Mouse (Mus musculus) midbrain, embryonic 12.5 days (tissue): ENCODE data around the gene Gm11634. TPM values are rescaled to one million over a fixed set of nuclear protein-coding genes. Genes with fewer than 3 reads are reported as not detected.
A peak's percentile ranks its signal among the peaks of the same experiment; 100 is the strongest.
"Not testable (repeated sequence)": the region's sequence is repeated elsewhere in the genome, so short reads cannot be mapped to it uniquely, and the experiment has no call there.

ENCODE experiments used
- ATAC-seq: fragments of 200-750 bp; cut with Nextera tagmentation; 2 replicates; pipeline ENCODE4 v1.8.0; 2017; ENCODE audit warnings: low read depth, moderate TSS enrichment, moderate library complexity; ENCODE audit not compliant: low FRiP score
- H3K27ac ChIP-seq: fragments of 300-500 bp; sonication (generic); replicated peaks from 2 replicates; pipeline ENCODE4 v1.5.1; 2016; ENCODE audit warnings: mild to moderate bottlenecking
- H3K27me3 ChIP-seq: fragments of 300-500 bp; sonication (generic); 2 replicates; pipeline ENCODE4 v1.6.1; 2016; ENCODE audit warnings: mild to moderate bottlenecking
- H3K36me3 ChIP-seq: fragments of 300-500 bp; sonication (generic); 2 replicates; pipeline ENCODE4 v1.6.1; 2016
- H3K4me1 ChIP-seq: fragments of 300-500 bp; sonication (generic); 2 replicates; pipeline ENCODE4 v1.6.1; 2016
- H3K4me2 ChIP-seq: fragments of 300-500 bp; sonication (generic); replicated peaks from 2 replicates; pipeline ENCODE4 v1.6.1; 2016; ENCODE audit warnings: mild to moderate bottlenecking, moderate library complexity
- H3K4me3 ChIP-seq: fragments of 300-500 bp; sonication (generic); 2 replicates; pipeline ENCODE4 v1.5.1; 2016; ENCODE audit warnings: mild to moderate bottlenecking
- H3K9ac ChIP-seq: fragments of 300-500 bp; sonication (generic); replicated peaks from 2 replicates; pipeline ENCODE4 v1.6.1; 2016; ENCODE audit warnings: mild to moderate bottlenecking, moderate library complexity
- H3K9me3 ChIP-seq: fragments of 300-500 bp; sonication (generic); 2 replicates; pipeline ENCODE4 v1.6.1; 2016; ENCODE audit warnings: mild to moderate bottlenecking
- WGBS: fragments of 180-500 bp; shearing (Covaris S2); methylation state at CpG from one replicate; pipeline ENCODE4 v1.1.7; 2016; 5-methylcytosine and 5-hydroxymethylcytosine counted together
- polyA plus RNA-seq: library from polyadenylated mRNA; unstranded; fragments of >200 nt; fragmentation: Nextera tagmentation; extraction: Ambion mirVana; gene quantifications from 2 replicates; pipeline ENCODE4 v1.2.1, GENCODE M21; 2016

Gm11634 gene
- polyA plus RNA-seq, 1 experiment from 2014 or later, result not detected

GRCm38 (mm10) chr11:101614116-101614515, 15.1 kb upstream of the Gm11634 start:
- Histone ChIP-seq H3K27me3 (peaks cover 9% of the 10 kb centered on the region; the same call in 1 of the 2 replicates), H3K36me3 (no peaks in the 10 kb centered on the region), H3K9ac (no peak overlapping the region), H3K27ac (0 out of 2 replicates have a peak overlapping the region, but pooled peaks have one; percentile 2), H3K9me3 (no peaks in the 10 kb centered on the region), H3K4me1 (peaks cover 37% of the 10 kb centered on the region), H3K4me3 (no peak overlapping the region), H3K4me2 (no peak overlapping the region)
- ATAC-seq, result no peak
- 41% methylated on average over 4 of the region's 4 CpGs for WGBS

GRCm38 (mm10) chr11:101613596-101613995, 14.5 kb upstream of the Gm11634 start:
- WGBS, result 78% methylated on average over 6 of the region's 6 CpGs
- peak overlapping the region; percentile 1; the same call in 1 of the 2 replicates for H3K27ac ChIP-seq

DNA sequence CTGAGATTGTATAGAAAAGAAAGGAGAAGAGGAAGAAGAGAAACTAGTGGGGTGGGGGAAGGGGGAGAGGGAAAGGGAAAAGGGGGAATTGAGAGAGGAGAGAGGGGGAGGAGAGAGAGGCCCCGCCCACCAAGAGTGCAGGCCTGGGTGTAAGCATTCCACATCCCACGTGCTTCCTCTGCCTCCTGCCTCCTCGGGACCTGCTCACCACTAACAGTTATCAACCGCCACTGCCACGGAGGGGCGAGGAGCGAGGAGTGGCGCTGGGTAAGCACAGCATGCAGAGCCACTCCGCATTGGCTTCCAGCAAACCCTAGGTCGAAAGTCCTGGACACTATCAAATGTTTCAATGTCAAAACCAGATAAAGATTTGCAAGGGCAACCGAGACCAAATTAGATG, 11.4 kb upstream of the Gm11634 start:
- Histone ChIP-seq H3K4me1 (peaks cover 15% of the 10 kb centered on the region), H3K4me2 (no peak overlapping the region), H3K9me3 (no peaks in the 10 kb centered on the region), H3K27me3 (0 out of 2 replicates have a peak, but pooled peaks cover 2% of the 10 kb centered on the region), H3K4me3 (no peak overlapping the region), H3K36me3 (no peaks in the 10 kb centered on the region), H3K9ac (no peak overlapping the region), H3K27ac (no peak overlapping the region)
- 54% methylated on average over 11 of the region's 11 CpGs for WGBS
- ATAC-seq, result no peak

More at GRCm38 (mm10) chr11:101613596-101613995, 14.5 kb upstream of the Gm11634 start:
- no peaks in the 10 kb centered on the region for H3K9me3 ChIP-seq
- H3K27me3 ChIP-seq, result peaks cover 9% of the 10 kb centered on the region; the same call in 1 of the 2 replicates
- no peak for ATAC-seq
- no peaks in the 10 kb centered on the region for H3K36me3 ChIP-seq
- no peak overlapping the region for H3K4me2 ChIP-seq
- no peak overlapping the region for H3K9ac ChIP-seq
- H3K4me3 ChIP-seq, result no peak overlapping the region
- H3K4me1 ChIP-seq, result peaks cover 35% of the 10 kb centered on the region

- H3K4me3 ChIP-seq, H3K9ac ChIP-seq, H3K36me3 ChIP-seq, H3K9me3 ChIP-seq, H3K4me2 ChIP-seq, H3K27ac ChIP-seq, H3K4me1 ChIP-seq, ATAC-seq: not testable (repeated sequence)
- H3K27me3 ChIP-seq, result 0 out of 2 replicates have a peak, but pooled peaks cover 10% of the 10 kb centered on the region
- 89% methylated on average over 4 of the region's 4 CpGs for WGBS
These were observed 8.1 kb upstream of the Gm11634 start for GRCm38 (mm10) chr11:101607134-101607533.

DNA sequence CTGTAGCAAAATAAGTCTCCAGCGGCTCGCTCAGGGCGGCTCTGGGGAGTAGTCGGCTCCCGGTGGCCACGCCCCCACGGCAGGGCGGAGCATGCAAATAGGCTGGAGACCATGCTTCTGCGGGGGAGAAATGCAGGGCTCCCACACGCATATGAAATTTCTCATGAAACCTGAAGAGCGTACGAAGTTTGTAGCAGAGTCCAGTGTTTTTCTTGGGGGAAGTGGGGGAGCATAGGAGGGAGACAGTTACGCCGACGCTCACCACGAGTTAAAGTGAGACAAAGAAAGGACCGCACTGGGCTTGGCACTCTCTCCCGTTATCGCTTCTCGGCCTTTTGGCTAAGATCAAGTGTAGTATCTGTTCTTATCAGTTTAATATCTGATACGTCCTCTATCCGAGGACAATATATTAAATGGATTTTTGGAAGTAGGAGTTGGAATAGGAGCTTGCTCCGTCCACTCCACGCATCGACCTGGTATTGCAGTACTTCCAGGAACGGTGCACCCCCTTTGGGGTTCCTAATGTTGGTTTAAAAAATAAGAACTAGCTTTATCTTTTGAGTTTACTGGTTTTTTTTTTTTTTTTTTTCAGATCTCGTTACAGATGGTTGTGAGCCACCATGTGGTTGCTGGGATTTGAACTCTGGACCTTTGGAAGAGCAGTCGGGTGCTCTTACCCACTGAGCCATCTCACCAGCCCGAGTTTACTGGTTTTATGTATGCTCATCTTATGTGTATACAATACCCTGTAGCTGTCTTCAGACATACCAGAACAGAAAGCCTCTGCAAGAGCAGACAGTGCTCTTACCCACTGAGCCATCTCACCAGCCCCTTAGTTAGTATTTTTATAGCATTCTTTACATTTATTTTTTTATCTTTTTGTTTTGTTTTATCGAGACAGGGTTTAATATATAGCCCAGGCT, 5.7 kb upstream of the Gm11634 start:
- ATAC-seq, result peak; percentile 78
- peak overlapping the region; percentile 11; the same call in 1 of the 2 replicates for H3K9ac ChIP-seq
- not testable (repeated sequence) for H3K4me1 ChIP-seq, H3K36me3 ChIP-seq, H3K9me3 ChIP-seq
- H3K4me2 ChIP-seq, result peak overlapping the region; percentile 52
- H3K27me3 ChIP-seq, result 0 out of 2 replicates have a peak, but pooled peaks cover 10% of the 10 kb centered on the region
- 2% methylated on average over 30 of the region's 30 CpGs for WGBS
- peak overlapping the region; percentile 67 for H3K27ac ChIP-seq
- H3K4me3 ChIP-seq, result peak overlapping the region; percentile 40

DNA sequence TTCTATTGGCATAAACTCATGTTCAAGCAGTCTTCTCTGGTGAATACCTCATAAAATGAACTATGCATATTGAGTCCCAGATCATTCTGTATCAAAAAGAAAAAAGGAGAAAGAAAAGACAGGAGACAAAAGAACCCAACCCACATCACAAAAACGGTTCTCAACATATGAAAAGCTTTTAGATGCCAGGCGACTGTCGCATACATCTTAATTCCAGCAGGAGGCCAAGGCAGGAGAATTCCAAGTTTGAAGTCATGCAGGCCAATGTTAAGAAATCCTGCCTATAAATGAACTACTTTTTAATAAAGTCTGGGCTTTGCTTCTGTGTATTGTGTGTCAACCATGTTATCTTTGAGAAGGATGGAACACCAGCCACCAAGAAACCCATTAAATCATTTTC, 5.1 kb upstream of the Gm11634 start:
- 0 out of 2 replicates have a peak, but pooled peaks cover 10% of the 10 kb centered on the region for H3K27me3 ChIP-seq
- WGBS, result 1% methylated on average over 3 of the region's 3 CpGs
- H3K36me3 ChIP-seq, result no peaks in the 10 kb centered on the region
- no peak overlapping the region for H3K9ac ChIP-seq
- no peaks in the 10 kb centered on the region for H3K9me3 ChIP-seq
- H3K4me3 ChIP-seq, result peak overlapping the region; percentile 40; the same call in 1 of the 2 replicates
- peak overlapping the region; percentile 67 for H3K27ac ChIP-seq
- H3K4me1 ChIP-seq, result no peaks in the 10 kb centered on the region
- ATAC-seq, result no peak
- peak overlapping the region; percentile 52 for H3K4me2 ChIP-seq

GRCm38 (mm10) chr11:101602491-101602890, 3.4 kb upstream of the Gm11634 start:
- WGBS, result 9% methylated on average over 3 of the region's 3 CpGs
- Histone ChIP-seq H3K9me3 (no peaks in the 10 kb centered on the region), H3K36me3 (no peaks in the 10 kb centered on the region), H3K4me1 (no peaks in the 10 kb centered on the region), H3K9ac (no peak overlapping the region), H3K4me2 (no peak overlapping the region), H3K27me3 (0 out of 2 replicates have a peak, but pooled peaks cover 10% of the 10 kb centered on the region), H3K4me3 (no peak overlapping the region), H3K27ac (no peak overlapping the region)
- ATAC-seq, result no peak

DNA sequence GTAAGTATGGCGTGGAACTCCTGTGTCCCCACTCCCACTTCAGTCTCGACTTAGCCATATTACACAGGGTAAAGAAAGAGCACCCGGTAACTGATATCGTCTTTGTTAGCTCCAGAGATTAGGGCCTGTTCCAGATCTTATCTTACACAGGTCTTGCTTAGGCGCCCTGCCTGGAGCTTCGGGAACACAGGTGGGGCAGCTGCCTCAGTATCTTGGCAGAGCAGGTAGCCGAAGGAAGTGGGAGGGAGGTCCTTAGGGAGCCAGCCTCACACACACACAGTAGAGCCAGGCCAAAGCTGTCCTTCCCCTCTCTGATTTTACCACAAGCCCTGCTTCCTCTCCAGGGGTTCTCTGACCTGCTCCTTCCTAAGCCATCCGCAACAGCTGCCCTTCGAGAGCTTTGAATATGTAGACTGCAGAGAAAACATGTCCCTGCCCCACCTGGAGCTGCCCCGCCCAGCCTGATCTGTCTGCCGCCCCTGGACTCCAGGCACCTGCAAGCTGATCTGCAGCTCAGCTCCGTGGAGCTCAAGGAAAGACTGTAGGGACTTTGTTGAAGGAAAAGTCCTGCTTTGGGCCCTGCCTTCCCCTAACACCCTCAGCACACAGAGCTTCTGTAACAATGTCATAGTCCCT, 8.9 kb downstream of the Gm11634 start:
- no peak for ATAC-seq
- Histone ChIP-seq H3K27ac (no peak overlapping the region), H3K4me2 (no peak overlapping the region), H3K27me3 (no peaks in the 10 kb centered on the region), H3K9ac (no peak overlapping the region), H3K9me3 (no peaks in the 10 kb centered on the region), H3K4me1 (no peaks in the 10 kb centered on the region), H3K4me3 (no peak overlapping the region), H3K36me3 (peaks cover 10% of the 10 kb centered on the region; the same call in 1 of the 2 replicates)
- 82% methylated on average over 12 of the region's 12 CpGs for WGBS

- no peak overlapping the region for H3K4me3 ChIP-seq
- peaks cover 10% of the 10 kb centered on the region; the same call in 1 of the 2 replicates for H3K36me3 ChIP-seq
- H3K9me3 ChIP-seq, result no peaks in the 10 kb centered on the region
- no peak overlapping the region for H3K27ac ChIP-seq
- no peaks in the 10 kb centered on the region for H3K4me1 ChIP-seq
- no peak overlapping the region for H3K9ac ChIP-seq
- no peak for ATAC-seq
- WGBS, result 34% methylated on average over 5 of the region's 5 CpGs
- H3K4me2 ChIP-seq, result no peak overlapping the region
- H3K27me3 ChIP-seq, result no peaks in the 10 kb centered on the region
These were observed 9.6 kb downstream of the Gm11634 start for GRCm38 (mm10) chr11:101589444-101589843.

GRCm38 (mm10) chr11:101588868-101589267, 10.2 kb downstream of the Gm11634 start:
- Histone ChIP-seq H3K36me3 (peaks cover 10% of the 10 kb centered on the region; the same call in 1 of the 2 replicates), H3K4me1 (no peaks in the 10 kb centered on the region), H3K4me3 (no peak overlapping the region), H3K9me3 (no peaks in the 10 kb centered on the region), H3K27ac (no peak overlapping the region), H3K27me3 (no peaks in the 10 kb centered on the region), H3K9ac (no peak overlapping the region), H3K4me2 (no peak overlapping the region)
- 94% methylated on average over 7 of the region's 7 CpGs for WGBS
- no peak for ATAC-seq

- Histone ChIP-seq H3K27me3 (no peaks in the 10 kb centered on the region), H3K9ac (no peak overlapping the region), H3K4me2 (no peak overlapping the region), H3K36me3 (peaks cover 10% of the 10 kb centered on the region; the same call in 1 of the 2 replicates), H3K27ac (no peak overlapping the region), H3K4me1 (no peaks in the 10 kb centered on the region), H3K9me3 (no peaks in the 10 kb centered on the region), H3K4me3 (no peak overlapping the region)
- WGBS, result 90% methylated on average over 10 of the region's 10 CpGs
- ATAC-seq, result no peak
These were observed 11.4 kb downstream of the Gm11634 start for GRCm38 (mm10) chr11:101587676-101588075.

GRCm38 (mm10) chr11:101585805-101586204, 13.3 kb downstream of the Gm11634 start:
- H3K36me3 ChIP-seq, result peaks cover 14% of the 10 kb centered on the region
- peaks cover 8% of the 10 kb centered on the region for H3K4me1 ChIP-seq
- no peak overlapping the region for H3K9ac ChIP-seq
- no peak overlapping the region for H3K4me2 ChIP-seq
- 87% methylated on average over 4 of the region's 4 CpGs for WGBS
- no peak overlapping the region for H3K27ac ChIP-seq
- no peaks in the 10 kb centered on the region for H3K27me3 ChIP-seq
- no peak overlapping the region for H3K4me3 ChIP-seq
- H3K9me3 ChIP-seq, result no peaks in the 10 kb centered on the region
- ATAC-seq, result no peak
